Mouse (Mus musculus) embryonic facial prominence, embryonic 12.5 days (tissue): ENCODE data around the gene Tcp10c. TPM values are rescaled to one million over a fixed set of nuclear protein-coding genes. Genes with fewer than 3 reads are reported as not detected.

Experiments
- polyA plus RNA-seq: library from polyadenylated mRNA; unstranded; fragments of >200 nt; fragmentation: Nextera tagmentation; extraction: Ambion mirVana; gene quantifications from 2 replicates; pipeline ENCODE4 v1.2.1, GENCODE M21; 2016

The Tcp10c gene
- polyA plus RNA-seq, 1 experiment from 2014 or later = not detected

Other genes starting within 250 kb of the Tcp10c start
- not detected in 2 replicates for gene Unc93a, start 222.8 kb upstream of the Tcp10c start, polyA plus RNA-seq
- gene Smok2a, start 133.4 kb upstream of the Tcp10c start, polyA plus RNA-seq = not detected in 2 replicates
- gene Smok2b, start 124.3 kb upstream of the Tcp10c start, polyA plus RNA-seq = not detected in 2 replicates